Mouse (Mus musculus) urinary bladder, postnatal 36 days (tissue): ENCODE measurements at regions not wholly inside any gene's neighbourhood (a gene's known extent, or its start where the extent isn't known, plus 50 kb on each side); places are given as distances from the start of the nearest gene placed in this dataset.
"Not testable (repeated sequence)": the region's sequence is repeated elsewhere in the genome, so short reads cannot be mapped to it uniquely, and the experiment has no call there.

Source experiments
- DNase-seq, 2 experiments: peaks; one replicate each; pipeline ENCODE4 v3.0.0; 2022; ENCODE audit warnings: low spot score in 2 of 2, mixed read lengths in 1 of 2

GRCm38 (mm10) chr3:18522562-18522961 lies 574.4 kb downstream of the Cypt12 start:
- no peak for DNase-seq

- DNase-seq, result no peak
These were observed 575.8 kb downstream of the Cypt12 start for GRCm38 (mm10) chr3:18524011-18524410.

DNA sequence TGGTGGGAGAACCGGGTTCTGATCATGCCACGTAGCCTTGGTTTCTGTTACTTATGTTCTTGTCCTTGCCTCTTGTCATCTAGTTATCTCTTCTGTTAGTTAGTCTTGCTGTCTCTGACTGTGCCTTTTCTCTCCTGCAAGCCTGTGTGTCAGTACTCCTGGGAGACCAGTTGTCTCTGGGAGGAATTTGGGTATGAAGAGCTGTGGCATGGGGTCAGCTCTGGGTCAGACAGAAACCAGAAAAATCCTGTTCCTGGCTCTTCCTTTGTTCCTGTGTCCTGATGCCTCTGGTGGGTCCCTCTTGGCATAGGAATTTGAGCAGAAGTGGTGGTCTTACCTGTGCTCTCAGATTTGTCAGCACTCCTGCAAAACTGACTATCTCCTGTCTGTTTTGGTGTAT lies 609.0 kb downstream of the Cypt12 start:
- DNase-seq, result no peak

DNA sequence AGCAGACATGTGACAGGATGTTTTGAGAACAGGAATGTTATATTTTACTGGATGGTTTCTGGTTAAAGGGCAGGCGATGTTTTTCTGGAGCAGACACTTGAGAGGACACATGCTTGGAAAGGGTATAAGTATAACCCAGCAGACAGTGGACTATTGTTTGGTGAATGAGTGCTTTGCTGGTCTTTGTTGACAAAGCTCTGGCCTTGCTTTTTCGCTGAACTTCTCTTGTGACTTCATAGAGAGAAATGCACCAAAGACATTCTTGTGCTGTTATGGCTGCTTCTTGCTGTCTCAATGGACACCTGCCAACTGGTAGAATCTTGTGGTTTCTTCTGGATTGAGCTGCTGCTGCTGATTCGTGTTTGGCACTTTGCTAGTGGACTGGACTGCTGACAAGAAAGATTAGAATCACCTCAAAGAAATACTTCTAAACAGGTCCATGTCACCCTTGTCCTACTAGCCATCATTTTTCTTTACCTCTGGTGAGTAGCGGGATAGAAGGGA lies 612.1 kb downstream of the Cypt12 start:
- no peak for DNase-seq

DNA sequence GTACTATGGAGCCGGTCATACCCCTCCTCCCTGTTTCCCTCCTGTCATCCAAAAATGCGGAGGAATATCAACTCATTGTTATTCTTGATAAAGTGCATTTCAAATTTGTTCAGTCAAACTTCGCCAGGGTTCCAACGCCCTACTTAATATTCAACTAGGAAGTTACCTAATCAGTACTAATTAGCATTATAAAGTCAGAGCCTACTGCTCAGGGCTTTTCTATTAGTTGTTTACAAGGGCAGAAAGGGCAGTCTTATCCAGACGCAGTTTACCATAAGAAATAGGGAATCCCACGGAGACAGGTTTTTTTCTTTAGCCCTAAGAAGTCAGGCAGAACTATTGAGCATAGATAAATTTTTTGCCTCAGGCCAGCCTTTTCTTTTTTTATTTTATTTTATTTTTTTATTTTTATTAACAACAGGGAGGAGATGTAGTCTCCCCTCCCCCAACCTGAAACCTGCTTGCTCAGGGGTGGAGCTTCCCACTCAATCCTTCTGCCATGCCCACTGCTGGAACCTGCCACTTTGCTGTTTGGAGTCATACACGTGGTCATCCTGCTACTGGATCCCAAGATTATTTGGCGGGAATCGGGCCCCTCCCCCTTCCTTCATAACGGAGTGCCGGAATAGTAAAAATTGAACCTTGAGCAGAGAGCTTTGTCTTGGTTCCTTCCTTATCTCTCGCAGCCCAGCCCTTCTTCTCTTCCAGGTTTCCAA lies 632.9 kb downstream of the Cypt12 start:
- DNase-seq, result not testable (repeated sequence)

- no peak for DNase-seq
These were observed 672.4 kb downstream of the Cypt12 start for GRCm38 (mm10) chr3:18620608-18621007.

DNA sequence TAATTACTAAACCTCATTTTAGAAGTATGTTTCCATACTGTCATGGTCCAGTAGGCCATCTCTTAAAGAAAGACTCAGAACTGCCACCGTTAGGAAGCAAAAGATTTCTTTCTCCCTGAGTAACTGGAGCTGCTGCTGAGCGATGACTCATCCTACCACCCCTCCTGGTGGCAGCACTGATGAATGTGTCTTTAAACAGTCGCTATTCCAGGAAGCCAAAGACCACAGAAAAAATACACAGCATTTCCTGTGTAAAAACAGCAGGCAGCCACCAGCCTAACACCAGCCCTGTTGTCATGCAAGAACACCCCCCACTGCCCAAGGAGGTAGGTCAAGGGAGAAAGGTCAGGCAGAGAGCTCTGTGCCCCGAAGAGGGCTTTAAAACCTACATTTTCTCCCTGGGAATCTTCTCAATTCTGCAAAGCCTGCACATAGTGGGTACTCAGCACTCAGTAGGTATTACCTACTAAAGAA lies 675.7 kb downstream of the Cypt12 start:
- DNase-seq, result peak; percentile 8 to 44

GRCm38 (mm10) chr3:18624381-18625145 lies 676.4 kb downstream of the Cypt12 start:
- DNase-seq, result no peak

DNA sequence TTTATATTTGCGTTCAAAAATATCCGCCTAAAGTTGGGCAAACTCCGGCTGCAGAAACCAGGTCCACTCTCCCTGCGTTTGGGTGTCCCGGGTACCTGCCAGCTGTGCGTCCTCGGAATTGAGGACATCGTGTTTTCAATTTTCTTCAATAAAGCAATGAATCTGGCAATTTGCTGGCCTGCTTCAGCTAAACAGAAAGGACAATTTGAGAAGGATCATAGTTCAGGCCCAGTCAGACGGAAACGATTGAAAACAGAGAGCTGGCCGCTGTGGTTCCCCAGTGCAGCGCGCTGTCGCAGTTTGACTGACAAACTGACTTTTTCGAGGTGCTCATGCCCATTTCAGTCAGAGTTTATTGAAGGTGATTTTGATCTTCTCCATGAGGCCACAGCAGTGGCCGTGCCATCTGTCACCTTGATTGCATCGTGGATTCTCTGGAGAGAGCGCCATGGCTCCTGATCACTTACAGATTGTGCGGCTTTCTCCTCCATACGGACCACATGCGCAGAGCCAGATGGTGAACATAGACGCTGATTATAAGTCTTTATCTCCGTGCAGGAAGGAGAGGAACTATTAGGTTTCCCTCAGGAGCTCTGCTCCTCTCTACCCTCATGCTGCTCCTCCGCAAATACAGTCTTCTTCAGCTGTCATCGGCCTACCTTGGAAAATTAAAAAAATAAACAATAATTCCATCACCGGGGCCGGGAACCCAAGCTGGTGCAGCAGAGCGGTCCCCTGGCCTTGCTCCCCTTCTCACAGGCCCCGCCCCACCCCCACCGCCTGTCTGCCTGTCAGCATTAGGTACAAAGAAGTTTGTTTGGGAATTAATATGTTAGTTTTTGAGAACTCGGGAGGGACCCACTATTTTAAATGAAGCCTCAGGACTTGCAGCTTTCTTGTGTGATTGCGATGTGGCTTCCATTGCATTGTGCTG lies 677.5 kb downstream of the Cypt12 start:
- DNase-seq, result no peak

DNA sequence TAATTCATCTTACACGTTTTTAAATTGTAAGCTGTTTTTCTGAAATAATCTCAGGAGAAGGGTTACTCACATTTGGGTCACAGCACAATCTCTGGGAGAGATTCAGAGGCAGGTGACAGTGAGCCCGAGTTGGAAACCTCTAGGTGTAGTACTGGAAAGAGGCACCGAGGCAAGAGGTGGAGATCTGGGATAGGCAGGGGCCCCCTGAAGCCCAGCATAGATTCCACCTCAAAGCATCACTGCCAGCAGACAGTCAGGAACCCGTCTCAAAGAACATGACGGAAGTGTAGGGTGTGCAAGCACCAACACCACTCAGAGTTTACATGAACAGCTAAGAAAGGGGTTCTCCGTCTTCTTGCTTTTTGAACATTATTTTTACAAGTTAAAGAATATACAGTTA lies 678.2 kb downstream of the Cypt12 start:
- DNase-seq, result no peak

GRCm38 (mm10) chr3:18626820-18627219 lies 678.6 kb downstream of the Cypt12 start:
- no peak for DNase-seq

- no peak for DNase-seq
These were observed 681.0 kb downstream of the Cypt12 start for GRCm38 (mm10) chr3:18629233-18629632.

DNA sequence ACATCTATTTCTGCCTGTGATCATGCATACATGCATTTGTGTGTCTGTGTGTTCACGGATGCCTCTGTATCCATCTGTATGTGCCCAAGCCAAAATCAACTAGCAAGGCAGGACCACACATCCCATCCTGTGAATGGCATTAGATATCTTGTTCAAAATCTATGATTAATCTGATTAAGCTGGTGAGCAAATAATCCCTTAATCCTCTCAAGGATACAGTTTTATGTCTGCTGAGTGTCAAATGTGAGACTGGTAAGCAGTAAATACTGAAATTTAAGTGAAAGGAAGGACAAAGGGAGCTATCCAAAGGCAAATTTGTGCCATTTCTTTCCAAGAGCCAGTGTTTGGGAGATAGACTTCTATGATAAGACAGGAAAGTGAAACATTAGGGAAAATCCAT lies 683.4 kb downstream of the Cypt12 start:
- no peak for DNase-seq

- no peak for DNase-seq
These were observed 686.6 kb downstream of the Cypt12 start for GRCm38 (mm10) chr3:18634855-18635254.

DNA sequence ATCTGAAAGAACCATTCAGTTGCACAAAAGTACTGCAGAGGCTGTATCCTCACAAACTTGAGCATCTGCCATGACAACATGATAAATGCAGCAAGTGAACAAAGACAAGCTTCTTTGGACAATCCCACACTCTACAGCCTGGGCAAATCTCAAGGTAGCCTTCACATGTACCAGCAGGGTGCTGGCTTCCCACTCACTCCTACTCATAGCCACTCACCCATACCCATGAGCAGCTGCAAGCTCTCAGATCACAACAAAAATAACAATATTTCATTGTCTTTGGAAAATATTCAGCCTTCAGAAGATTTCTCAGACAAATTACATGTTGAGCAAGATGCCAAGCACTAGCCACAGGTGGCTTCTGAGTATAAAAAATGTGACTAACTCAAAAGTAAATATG lies 689.3 kb downstream of the Cypt12 start:
- no peak for DNase-seq

DNA sequence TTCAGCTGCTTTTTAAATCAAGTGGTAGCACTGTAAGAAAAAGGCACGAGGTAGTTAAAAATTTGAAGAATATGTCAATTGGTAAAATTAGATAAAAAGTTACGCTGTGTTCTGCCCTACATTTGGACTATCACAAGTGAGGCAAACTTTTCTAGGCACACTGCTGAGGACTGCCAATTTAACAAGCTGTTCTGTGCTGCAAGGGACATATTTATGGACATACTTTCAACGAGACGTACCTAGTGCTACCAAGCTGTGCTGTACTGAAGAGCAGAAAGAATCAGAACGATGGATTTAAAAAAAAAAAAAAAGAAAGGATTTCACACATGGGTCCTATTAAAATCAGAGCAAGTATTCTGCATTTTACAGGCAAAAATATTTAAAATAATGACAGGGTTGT lies 692.1 kb downstream of the Cypt12 start:
- DNase-seq, result no peak

GRCm38 (mm10) chr3:18641688-18642087 lies 693.5 kb downstream of the Cypt12 start:
- no peak for DNase-seq

- DNase-seq, result no peak
These were observed 695.3 kb downstream of the Cypt12 start for GRCm38 (mm10) chr3:18643408-18644035.

- DNase-seq, result no peak
These were observed 697.3 kb downstream of the Cypt12 start for GRCm38 (mm10) chr3:18645481-18645880.

DNA sequence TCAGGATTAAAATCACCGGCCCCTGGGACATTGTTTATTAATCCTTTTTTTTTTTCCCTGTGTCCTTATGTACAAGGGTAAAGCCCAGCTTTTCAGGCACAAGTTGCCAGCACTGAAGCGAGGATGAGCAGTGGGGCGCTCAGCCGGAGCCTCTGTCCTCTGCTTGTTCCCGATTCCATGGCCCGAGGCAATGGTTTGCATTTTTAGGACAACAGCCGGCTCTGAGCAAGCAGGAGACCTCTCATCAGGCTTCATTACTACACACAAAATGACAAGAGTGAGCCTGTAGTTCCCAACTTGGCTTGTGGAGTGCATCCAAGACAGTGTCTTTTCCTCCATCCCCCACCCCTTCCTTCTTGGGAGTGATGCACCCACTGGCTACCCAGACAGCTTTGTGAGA lies 697.7 kb downstream of the Cypt12 start:
- no peak for DNase-seq

DNA sequence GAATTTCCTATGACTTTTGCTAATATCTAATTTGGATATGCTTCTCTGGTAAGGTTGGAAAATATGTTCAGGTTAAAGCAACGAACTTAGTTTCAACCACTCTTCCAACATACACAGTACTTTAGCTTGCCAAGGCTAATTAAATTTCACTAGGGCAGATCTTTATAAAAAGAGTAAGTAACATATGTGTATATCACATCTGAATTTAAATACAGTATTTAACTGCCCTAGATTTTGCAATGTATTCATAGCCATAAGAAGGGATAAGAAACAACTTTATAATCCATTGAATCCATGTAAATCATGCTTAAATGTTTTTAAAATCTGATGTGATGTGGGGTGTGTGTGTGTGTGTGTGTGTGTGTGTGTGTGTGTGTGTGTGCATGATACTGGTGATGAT lies 705.3 kb downstream of the Cypt12 start:
- DNase-seq, result no peak
